Mouse (Mus musculus) ovary, postnatal 10 days (tissue): ENCODE results near the gene Zfp383.
"Not testable (repeated sequence)": the region's sequence is repeated elsewhere in the genome, so short reads cannot be mapped to it uniquely, and the experiment has no call there.

Experiments
- DNase-seq: peaks from one replicate; pipeline ENCODE4 v3.0.0; 2022; ENCODE audit warnings: low spot score

Gene Zfp383

DNA sequence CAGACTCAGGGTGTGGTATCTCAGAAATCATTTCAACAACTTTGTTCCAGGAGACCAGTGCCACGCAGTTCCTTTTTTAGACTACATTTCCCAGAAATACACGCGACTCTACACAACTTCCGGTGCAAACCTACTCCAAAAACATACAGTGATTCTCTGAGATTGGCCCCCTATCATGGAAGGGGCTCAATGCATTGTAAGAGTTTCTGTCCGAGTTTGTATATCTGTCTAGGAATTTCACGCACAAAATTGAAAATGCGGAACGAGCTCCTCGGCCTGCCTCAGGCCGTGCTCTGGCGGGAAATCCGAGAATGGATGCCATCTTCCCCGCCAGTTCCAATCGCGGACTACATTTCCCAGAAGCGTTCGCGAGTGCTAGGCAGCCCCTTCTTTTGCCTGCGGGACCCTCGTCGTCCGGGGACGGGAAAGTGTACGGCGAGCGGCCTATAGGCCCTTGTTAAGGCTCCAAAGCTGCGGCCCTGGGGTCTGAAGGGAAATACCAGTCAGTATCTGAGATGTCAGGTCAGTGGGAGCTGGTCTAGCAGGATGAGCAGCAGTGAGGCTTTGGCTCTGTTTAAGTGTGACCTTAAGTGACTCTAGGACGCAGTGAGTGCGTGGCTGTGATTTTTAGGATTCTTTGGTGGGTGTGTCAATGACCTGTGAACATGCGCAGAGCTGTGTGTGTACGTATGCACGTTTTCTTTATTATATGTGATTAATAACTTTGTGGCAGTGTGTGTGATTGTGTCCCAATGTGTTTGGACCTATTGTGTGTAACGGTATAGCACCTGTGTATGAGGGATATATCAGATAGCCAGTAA is at the start of gene Zfp383:
Zfp383 (plus strand) TSS at position 94 of the 821 bp plus-strand sequence.
- peak; percentile 75 for DNase-seq

- DNase-seq = peak; percentile 48
Measured at GRCm38 (mm10) chr7:29859532-29860517, 48.2 kb upstream of the Zfp383 start, which contains the start of gene Zfp420. TSS of gene Zfp420 (plus strand) at chr7:29859979.

DNA sequence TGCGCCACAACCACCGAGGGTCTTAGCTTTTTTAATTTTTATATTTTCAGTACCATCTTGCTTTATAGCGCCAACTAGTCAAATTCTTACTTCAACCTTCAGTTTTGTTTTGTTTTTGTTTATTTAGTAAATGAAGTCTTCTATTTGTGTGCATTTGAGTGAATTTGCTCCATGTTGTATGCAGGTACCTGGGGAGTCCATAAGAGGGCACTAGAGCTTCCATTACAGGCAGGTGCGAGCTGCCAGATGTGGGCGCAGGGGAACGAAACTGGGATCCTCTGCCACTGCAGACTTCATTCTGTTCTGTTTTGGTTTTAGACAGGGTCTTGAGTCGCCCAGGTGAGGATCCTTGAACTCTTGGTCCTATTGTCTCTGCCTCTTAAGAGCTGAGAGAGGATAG is 46.4 kb upstream of the Zfp383 start:
- DNase-seq = no peak

DNA sequence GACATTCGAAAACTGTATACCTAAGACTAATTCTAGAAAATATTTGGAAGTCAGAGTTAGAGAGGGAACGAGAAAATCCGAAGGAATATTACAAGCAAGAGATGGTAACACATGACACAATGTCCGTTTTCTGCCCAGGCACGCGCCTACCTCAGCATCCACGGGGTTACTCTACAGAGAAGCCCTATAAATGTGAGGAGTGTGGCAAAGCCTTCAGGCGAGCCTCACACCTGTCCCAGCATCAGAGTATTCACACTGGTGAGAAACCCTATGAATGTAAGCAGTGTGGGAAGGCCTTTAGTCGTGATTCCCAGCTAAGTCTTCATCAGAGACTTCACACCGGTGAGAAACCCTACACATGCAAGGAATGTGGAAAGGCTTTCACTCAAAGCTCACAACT is 33.8 kb upstream of the Zfp383 start:
- no peak for DNase-seq

GRCm38 (mm10) chr7:29877561-29877960 is 30.5 kb upstream of the Zfp383 start:
- DNase-seq = not testable (repeated sequence)

GRCm38 (mm10) chr7:29880056-29880455 is 28.0 kb upstream of the Zfp383 start:
- DNase-seq = no peak

DNA sequence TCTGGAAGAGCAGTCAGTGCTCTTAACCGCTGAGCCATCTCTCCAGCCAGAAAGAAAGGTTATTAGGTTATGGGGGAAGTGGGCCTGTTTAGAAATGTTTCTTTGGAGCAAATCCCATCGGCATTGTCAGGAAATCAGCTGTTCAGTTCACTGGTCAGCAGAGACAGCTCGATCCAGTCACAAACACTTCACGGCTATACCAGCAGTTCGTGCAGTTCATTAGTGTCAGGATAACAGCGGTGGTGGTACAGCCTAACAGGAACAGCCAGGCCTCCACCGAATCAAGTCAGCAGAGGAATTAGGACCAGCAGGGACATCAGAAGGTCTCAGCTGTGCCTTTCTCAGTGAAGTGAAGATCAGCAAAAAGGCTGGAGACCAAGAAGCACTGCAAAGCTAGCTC is 27.1 kb upstream of the Zfp383 start:
- DNase-seq = no peak

- no peak for DNase-seq
Measured at GRCm38 (mm10) chr7:29890501-29890900, 17.5 kb upstream of the Zfp383 start.

DNA sequence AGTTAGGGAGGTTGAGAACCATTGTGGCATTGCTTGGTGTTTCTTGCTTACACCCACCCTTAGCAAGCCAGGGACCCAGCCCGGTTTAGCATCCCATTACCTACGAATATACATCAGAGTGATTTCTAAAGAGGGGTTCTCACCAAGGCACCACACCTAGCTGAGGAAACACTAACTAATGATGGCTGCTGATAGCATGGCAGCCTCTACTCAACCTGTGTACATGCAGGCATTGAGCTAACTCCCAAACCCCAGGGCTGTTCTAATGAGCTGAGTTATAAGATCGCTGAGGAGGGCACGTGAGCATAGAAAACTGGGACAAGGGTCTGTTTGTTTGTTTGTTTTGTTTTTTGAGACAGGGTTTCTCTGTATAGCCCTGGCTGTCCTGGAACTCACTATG is 15.3 kb upstream of the Zfp383 start:
- no peak for DNase-seq

DNA sequence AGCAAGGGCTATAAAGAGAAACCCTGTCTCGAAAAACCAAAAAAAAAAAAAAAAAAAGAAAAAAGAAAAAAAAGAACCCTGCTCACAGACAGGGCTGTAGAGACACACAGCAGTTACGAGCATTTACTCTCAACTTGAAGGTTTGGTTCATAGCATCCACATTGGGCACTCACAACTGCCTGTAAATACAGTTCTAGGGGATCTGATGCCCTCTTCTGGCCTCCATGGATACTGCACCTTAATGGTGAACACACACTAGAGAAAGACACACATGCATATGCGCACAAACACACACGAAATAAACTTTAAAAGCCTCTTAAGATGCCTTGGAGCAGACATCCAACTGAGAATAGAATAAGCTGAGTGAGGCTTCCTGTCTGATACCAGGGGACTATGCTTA is 9.7 kb upstream of the Zfp383 start:
- no peak for DNase-seq

DNA sequence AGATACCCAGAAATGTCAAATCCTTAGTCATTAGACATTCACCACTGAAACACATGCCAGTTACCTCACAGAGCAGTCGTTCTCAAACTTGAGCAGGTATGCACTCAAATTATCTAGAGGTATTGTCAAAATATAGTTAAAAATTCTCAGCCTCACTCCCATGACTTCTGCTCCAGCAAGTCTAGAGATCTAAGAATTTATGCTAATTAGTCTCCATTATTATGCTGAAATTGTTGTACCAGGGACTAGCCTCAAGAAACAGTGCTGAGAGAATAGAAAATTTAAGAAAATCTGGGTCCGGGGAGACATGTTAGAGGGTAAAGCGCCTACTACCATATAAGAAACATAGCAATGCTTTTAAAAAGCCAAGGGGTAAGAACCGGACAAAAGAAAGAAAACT is 3.9 kb upstream of the Zfp383 start:
- DNase-seq = no peak

- DNase-seq = peak; percentile 7
Measured at GRCm38 (mm10) chr7:29905966-29906681, 1.9 kb upstream of the Zfp383 start, which contains the start of gene Zfp27. TSS of gene Zfp27 (minus strand) at chr7:29906572.

DNA sequence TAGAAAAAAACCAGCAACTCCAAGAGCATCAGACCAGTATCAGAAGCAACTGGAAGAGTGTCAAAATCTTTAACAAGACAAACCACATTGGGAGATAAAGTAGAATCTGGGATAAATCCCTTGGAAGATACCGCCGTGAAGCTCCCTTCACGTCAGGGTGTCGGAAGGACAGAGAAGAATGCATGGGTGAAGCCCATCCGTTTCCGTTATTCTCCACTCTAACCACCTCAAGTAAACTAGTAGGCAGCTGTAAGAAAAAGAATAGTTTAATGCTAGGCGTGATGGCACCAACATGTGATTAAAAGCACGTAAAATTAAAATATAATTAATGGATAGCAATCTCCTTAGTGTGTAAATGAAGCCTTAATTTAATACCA is 1.4 kb upstream of the Zfp383 start:
- DNase-seq = no peak

- no peak for DNase-seq
Measured at GRCm38 (mm10) chr7:29907206-29907605, 817 bp upstream of the Zfp383 start.

GRCm38 (mm10) chr7:29910252-29910651 is 2.2 kb downstream of the Zfp383 start:
- DNase-seq = no peak

GRCm38 (mm10) chr7:29912172-29912571 is 4.1 kb downstream of the Zfp383 start:
- DNase-seq = no peak

- DNase-seq = no peak
Measured at GRCm38 (mm10) chr7:29917371-29918061, 9.5 kb downstream of the Zfp383 start.

DNA sequence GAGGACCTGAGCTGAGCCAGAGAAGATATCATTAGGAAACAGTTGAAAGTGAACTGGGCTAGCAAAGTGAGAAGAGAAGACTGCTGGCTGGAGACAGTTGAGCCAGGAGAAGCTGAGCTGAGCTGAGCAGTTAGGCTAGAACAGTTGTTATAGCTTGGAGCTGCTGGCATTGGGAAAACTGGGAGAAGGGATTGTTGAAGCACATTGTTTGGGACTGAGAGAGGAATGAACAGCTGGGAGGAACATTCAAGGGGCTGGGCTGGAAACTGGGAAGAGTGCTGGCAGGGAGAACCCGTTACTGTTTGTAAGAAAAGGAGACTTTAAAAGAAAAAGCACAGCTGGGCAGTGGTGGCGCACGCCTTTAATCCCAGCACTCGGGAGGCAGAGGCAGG is 10.0 kb downstream of the Zfp383 start:
- no peak for DNase-seq

GRCm38 (mm10) chr7:29921439-29922093 is 13.5 kb downstream of the Zfp383 start:
- DNase-seq = no peak

DNA sequence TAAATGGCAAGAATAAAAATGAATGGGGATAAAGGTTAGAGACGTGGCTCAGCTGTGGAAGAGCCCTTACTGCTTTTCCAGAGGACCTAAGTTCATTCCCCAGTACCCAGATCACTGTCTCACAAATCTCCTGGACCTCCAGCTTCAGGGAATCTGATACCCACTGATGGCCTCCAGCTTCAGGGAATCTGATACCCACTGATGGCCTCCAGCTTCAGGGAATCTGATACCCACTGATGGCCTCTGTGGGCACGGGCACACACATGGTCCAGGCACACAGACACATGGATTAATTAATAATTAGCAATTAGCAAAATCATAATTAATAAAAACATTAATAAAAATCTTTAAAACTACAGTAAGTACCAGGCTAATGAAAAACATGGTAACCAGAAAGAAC is 14.8 kb downstream of the Zfp383 start:
- DNase-seq = no peak

- no peak for DNase-seq
Measured at GRCm38 (mm10) chr7:29938856-29939255, 30.8 kb downstream of the Zfp383 start.
